Mouse (Mus musculus) hindbrain, embryonic 11.5 days (tissue): ENCODE measurements around the gene Psma7. TPM values are rescaled to one million over a fixed set of nuclear protein-coding genes. Genes with fewer than 3 reads are reported as not detected.

Experiments used
- ATAC-seq: fragments of 200-750 bp; cut with Nextera tagmentation; 2 replicates; pipeline ENCODE4 v1.8.0; 2017; ENCODE audit warnings: mild to moderate bottlenecking, moderate TSS enrichment, moderate library complexity; ENCODE audit not compliant: low FRiP score
- DNase-seq: peaks from one replicate; pipeline ENCODE4 v3.0.0-alpha.2; 2015; ENCODE audit warnings: low spot score
- H3K27ac ChIP-seq: fragments of 300-500 bp; sonication (generic); 2 replicates; pipeline ENCODE4 v1.5.1; 2014; ENCODE audit warnings: mild to moderate bottlenecking, low read depth, low read length
- H3K27me3 ChIP-seq: fragments of 300-500 bp; sonication (generic); 2 replicates; pipeline ENCODE4 v1.6.1; 2014; ENCODE audit warnings: mild to moderate bottlenecking, low read length, moderate library complexity, mixed read lengths; ENCODE audit not compliant: control insufficient read depth, insufficient read depth
- H3K36me3 ChIP-seq: fragments of 300-500 bp; sonication (generic); 2 replicates; pipeline ENCODE4 v1.6.1; 2014; ENCODE audit warnings: mild to moderate bottlenecking, low read length, moderate library complexity, mixed read lengths; ENCODE audit not compliant: control insufficient read depth, insufficient read depth
- H3K4me1 ChIP-seq: fragments of 300-500 bp; sonication (generic); replicated peaks from 2 replicates; pipeline ENCODE4 v1.6.1; 2014; ENCODE audit warnings: low read length, mixed read lengths; ENCODE audit not compliant: control insufficient read depth, insufficient read depth
- H3K4me2 ChIP-seq: fragments of 300-500 bp; sonication (generic); replicated peaks from 2 replicates; pipeline ENCODE4 v1.6.1; 2014; ENCODE audit warnings: mild to moderate bottlenecking, low read depth, low read length
- H3K4me3 ChIP-seq: fragments of 300-500 bp; sonication (generic); 2 replicates; pipeline ENCODE4 v1.5.1; 2014; ENCODE audit warnings: low read depth, low read length
- H3K9ac ChIP-seq: fragments of 300-500 bp; sonication (generic); 2 replicates; pipeline ENCODE4 v1.6.1; 2014; ENCODE audit warnings: low read depth, low read length
- H3K9me3 ChIP-seq: fragments of 300-500 bp; sonication (generic); 2 replicates; pipeline ENCODE4 v1.6.1; 2016; ENCODE audit warnings: low read length; ENCODE audit not compliant: control insufficient read depth
- WGBS: fragments of 180-500 bp; shearing (Covaris S2); extraction: QIAGEN DNeasy Blood & Tissue Kit; methylation state at CpG from one replicate; pipeline ENCODE4 v1.1.7; 2014; 5-methylcytosine and 5-hydroxymethylcytosine counted together
- polyA plus RNA-seq: library from polyadenylated mRNA; unstranded; fragments of >200 nt; fragmentation: Nextera tagmentation; extraction: Ambion mirVana; gene quantifications from 2 replicates; pipeline ENCODE4 v1.2.1, GENCODE M21; 2014

Gene Psma7
- polyA plus RNA-seq, 1 experiment from 2014 or later = 756 TPM

- no peak overlapping the region for H3K4me2 ChIP-seq
- no peak overlapping the region for H3K9ac ChIP-seq
- 74% methylated on average over 5 of the region's 5 CpGs for WGBS
- no peaks in the 10 kb centered on the region for H3K27me3 ChIP-seq
- ATAC-seq (0 out of 2 replicates have a peak, but pooled peaks have one; percentile 13), DNase-seq (no peak)
- no peak overlapping the region for H3K4me3 ChIP-seq
- H3K27ac ChIP-seq = no peak overlapping the region
- H3K9me3 ChIP-seq = no peaks in the 10 kb centered on the region
- H3K4me1 ChIP-seq = no peaks in the 10 kb centered on the region
- H3K36me3 ChIP-seq = peaks cover 52% of the 10 kb centered on the region
These were observed 7.5 kb downstream of the Psma7 start for GRCm38 (mm10) chr2:180034753-180035152.

DNA sequence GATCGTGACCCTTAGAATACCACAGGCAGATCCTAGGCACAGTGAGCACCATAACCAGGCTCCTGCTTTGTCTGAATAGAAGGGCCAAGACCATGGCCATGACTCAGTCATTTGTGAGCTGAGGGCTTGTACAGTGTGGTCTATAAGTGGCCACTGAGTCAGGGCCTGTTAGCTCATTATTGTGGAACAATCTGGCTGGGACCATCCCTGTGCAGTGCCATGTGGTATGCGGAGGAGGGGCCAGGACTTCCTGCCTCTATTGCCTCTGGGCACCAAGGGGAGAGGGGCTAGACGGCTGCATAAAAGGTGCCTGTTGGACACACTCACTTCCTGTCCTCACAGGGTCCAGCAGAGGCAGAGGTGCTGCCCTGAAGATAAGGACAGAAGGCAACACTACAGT, 8.3 kb downstream of the Psma7 start:
- H3K36me3 ChIP-seq = peaks cover 57% of the 10 kb centered on the region
- no peaks in the 10 kb centered on the region for H3K9me3 ChIP-seq
- no peaks in the 10 kb centered on the region for H3K4me1 ChIP-seq
- no peaks in the 10 kb centered on the region for H3K27me3 ChIP-seq
- no peak overlapping the region for H3K4me3 ChIP-seq
- DNase-seq (no peak), ATAC-seq (0 out of 2 replicates have a peak, but pooled peaks have one; percentile 10)
- no peak overlapping the region for H3K27ac ChIP-seq
- no peak overlapping the region for H3K9ac ChIP-seq
- WGBS = 75% methylated on average over 3 of the region's 3 CpGs
- no peak overlapping the region for H3K4me2 ChIP-seq

DNA sequence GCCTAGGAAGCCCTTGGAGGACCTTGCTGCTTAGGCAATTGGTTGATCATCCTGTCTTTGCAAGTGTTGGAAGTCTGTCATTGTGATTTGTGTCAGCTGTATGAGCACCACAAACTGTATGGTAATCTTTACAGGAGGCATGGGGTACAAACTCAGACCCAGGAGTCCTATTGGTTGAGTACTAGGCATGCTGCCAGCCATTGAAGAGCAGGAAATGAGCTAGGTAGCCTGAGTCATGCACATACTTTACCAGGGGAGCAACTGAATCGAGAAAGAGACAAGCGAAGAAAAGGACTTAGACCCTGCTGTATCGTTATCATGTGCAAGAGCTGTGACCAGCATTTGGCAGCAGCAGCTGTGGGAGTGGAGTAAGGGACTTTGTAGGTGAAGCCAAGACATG, 9.3 kb downstream of the Psma7 start:
- H3K9me3 ChIP-seq = no peaks in the 10 kb centered on the region
- H3K4me3 ChIP-seq = no peak overlapping the region
- H3K27ac ChIP-seq = no peak overlapping the region
- no peaks in the 10 kb centered on the region for H3K27me3 ChIP-seq
- H3K4me2 ChIP-seq = no peak overlapping the region
- H3K4me1 ChIP-seq = peaks cover 4% of the 10 kb centered on the region
- H3K36me3 ChIP-seq = peaks cover 52% of the 10 kb centered on the region
- no peak for DNase-seq
- no peak for ATAC-seq
- WGBS = 95% methylated on average over 3 of the region's 3 CpGs
- no peak overlapping the region for H3K9ac ChIP-seq

DNA sequence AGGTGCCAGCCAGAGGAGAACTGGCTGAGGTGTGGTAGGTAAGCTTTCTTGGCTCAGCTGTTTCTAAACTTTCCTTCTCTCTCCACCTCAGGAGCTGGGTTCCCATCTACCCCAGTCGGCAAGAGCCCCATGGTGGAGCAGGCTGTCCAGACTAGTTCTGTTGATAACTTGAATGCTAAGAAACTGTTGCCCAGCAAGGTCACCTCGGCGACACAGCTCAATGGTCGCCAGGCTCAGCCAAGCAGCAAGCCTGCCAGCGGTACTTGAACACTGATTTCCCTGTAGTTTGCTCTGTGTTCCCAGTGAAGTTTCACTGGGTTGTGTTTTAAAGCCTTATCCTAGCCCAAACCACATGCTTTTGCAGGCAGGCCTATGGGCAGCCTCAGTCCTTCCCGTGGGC, 11.0 kb downstream of the Psma7 start:
- H3K9ac ChIP-seq = no peak overlapping the region
- no peaks in the 10 kb centered on the region for H3K27me3 ChIP-seq
- no peak overlapping the region for H3K4me3 ChIP-seq
- ATAC-seq (no peak), DNase-seq (no peak)
- no peak overlapping the region for H3K27ac ChIP-seq
- H3K36me3 ChIP-seq = peaks cover 48% of the 10 kb centered on the region
- peaks cover 17% of the 10 kb centered on the region for H3K4me1 ChIP-seq
- H3K4me2 ChIP-seq = no peak overlapping the region
- H3K9me3 ChIP-seq = no peaks in the 10 kb centered on the region
- 91% methylated on average over 6 of the region's 6 CpGs for WGBS

DNA sequence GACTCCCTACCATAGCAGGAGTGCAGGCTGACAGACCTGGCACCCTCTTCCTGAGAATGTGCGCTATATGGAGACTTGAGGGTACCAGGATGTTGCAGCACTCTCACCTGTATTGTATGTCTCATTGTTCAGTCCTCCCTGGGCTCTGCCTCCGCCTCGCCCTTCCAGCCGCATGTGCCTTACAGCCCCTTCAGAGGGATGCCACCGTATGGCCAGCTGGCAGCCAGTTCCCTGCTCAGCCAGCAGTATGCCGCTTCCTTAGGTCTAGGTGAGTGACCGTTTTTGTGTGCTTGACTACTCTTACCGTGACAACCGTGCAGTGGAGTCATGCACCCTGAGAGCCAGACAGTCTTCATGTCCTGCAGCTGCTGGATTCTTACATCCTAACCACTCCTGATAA, 14.5 kb downstream of the Psma7 start:
- H3K4me3 ChIP-seq = peak overlapping the region; percentile 100
- ATAC-seq = no peak
- H3K9ac ChIP-seq = no peak overlapping the region
- DNase-seq = no peak
- H3K4me2 ChIP-seq = peak overlapping the region; percentile 93
- peaks cover 4% of the 10 kb centered on the region for H3K27me3 ChIP-seq
- WGBS = 86% methylated on average over 9 of the region's 9 CpGs
- H3K9me3 ChIP-seq = no peaks in the 10 kb centered on the region
- H3K27ac ChIP-seq = no peak overlapping the region
- peaks cover 27% of the 10 kb centered on the region for H3K36me3 ChIP-seq
- H3K4me1 ChIP-seq = peaks cover 24% of the 10 kb centered on the region

DNA sequence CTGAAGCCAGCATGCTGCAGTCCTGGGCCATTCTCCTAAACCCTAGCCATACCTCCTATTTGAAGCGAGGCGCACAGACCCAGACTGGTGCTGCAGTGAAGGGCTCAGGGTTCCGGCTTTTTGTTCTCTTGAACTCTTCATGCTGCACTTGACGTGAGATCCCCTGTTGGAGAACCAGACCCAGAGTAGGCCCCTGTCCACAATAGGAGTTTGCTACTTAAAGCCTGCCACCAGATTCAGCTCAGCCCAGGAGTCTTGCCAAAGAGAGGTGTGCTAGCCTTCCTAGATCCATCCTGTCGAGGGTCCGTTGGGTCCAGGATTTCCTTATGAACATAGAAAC, 16.4 kb downstream of the Psma7 start:
- Histone ChIP-seq H3K4me2 (peak overlapping the region; percentile 93), H3K4me3 (peak overlapping the region; percentile 100), H3K9me3 (no peaks in the 10 kb centered on the region), H3K4me1 (peaks cover 24% of the 10 kb centered on the region), H3K36me3 (peaks cover 17% of the 10 kb centered on the region), H3K9ac (peak overlapping the region; percentile 96), H3K27ac (peak overlapping the region; percentile 95), H3K27me3 (peaks cover 4% of the 10 kb centered on the region)
- WGBS = 9% methylated on average over 6 of the region's 6 CpGs
- ATAC-seq (no peak), DNase-seq (no peak)

DNA sequence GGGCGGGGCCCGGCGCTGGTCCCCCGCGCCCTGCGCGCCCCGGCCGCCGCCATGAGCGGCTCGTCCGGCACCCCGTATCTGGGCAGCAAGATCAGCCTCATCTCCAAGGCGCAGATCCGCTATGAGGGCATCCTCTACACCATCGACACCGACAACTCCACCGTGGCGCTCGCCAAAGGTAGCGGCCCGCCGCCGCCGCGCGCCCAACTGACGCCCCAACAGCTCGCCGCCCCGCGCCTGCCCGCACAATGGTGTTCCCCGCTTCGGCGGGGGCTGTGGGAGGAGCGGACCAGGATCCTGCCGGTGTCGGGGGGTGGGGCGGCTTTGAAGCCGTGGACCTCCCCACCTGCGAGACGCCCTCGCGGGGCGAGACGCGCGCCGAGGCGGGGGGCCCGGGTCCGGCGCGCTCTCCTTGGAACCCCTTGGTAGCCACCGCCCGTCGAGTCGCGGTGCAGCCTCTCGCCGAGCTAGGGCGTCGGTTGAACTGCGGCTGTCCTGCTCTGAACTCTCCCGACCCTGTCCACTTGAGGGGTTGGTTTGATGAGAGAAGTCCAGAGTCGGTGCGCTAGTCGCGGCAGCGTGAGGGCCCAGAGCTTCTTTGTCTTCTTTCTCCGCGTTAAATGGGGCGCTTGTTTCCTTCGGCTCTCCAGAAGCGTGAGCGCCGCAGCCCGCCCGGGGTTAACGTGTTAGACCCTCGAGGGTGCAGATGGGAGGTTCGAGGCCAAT, 16.9 kb downstream of the Psma7 start:
- H3K27ac ChIP-seq = peak overlapping the region; percentile 95
- peak; percentile 58 for ATAC-seq
- peaks cover 12% of the 10 kb centered on the region for H3K36me3 ChIP-seq
- peak; percentile 62 for DNase-seq
- H3K9ac ChIP-seq = peak overlapping the region; percentile 96
- peaks cover 24% of the 10 kb centered on the region for H3K4me1 ChIP-seq
- H3K4me2 ChIP-seq = peak overlapping the region; percentile 93
- H3K27me3 ChIP-seq = peaks cover 4% of the 10 kb centered on the region
- under 1% methylated on average over 66 of the region's 84 CpGs for WGBS
- H3K4me3 ChIP-seq = peak overlapping the region; percentile 100
- no peaks in the 10 kb centered on the region for H3K9me3 ChIP-seq

DNA sequence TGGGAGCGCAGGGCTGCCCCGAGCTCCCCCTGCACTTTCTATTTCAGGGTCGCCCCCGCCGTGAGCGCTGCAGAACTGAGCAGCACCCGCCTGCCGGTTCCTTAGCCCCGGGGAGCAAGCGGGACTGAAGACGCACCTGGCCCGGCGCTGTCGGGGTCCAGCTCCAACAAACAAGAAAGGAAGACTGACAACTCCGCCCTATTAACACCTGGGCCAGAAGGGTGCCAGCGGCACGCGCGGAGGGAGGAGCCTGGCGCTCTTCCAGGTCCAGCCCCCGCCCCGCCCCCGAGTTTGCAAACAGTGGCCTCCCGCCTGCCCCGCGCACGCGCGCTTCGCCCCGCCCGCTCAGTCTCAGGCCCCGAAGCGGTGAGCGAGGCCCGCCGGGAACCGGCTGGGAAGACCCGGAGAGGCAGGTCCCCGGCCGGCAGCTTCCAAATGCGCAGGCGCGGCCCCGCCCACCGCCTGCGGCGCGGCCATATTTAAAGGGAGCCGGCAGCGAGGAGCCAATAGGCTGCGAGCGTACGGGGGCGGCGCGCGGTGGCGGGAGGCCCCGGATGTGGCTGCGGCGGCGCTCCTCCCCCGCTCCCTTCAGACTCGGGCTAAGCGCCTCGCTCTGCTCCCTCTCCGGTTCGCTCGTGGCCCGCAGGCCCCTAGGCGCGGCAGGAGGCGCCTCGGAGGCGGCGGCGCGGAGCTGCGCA, 17.7 kb downstream of the Psma7 start, which contains the start of gene Lsm14b:
Lsm14b (plus strand) TSS at position 587 of the 698 bp plus-strand sequence.
- WGBS = under 1% methylated on average over 51 of the region's 80 CpGs
- H3K4me3 ChIP-seq = peak within 1 kb of the TSS; percentile 100
- DNase-seq = peak; percentile 100
- peaks cover 10% of the 10 kb centered on the region for H3K36me3 ChIP-seq
- ATAC-seq = peak; percentile 96
- H3K4me1 ChIP-seq = peaks cover 24% of the 10 kb centered on the region
- no peaks in the 10 kb centered on the region for H3K9me3 ChIP-seq
- peaks cover 6% of the 10 kb centered on the region for H3K27me3 ChIP-seq
- H3K4me2 ChIP-seq = peak within 1 kb of the TSS; percentile 93
- peak within 1 kb of the TSS; percentile 95 for H3K27ac ChIP-seq
- H3K9ac ChIP-seq = peak within 1 kb of the TSS; percentile 96

DNA sequence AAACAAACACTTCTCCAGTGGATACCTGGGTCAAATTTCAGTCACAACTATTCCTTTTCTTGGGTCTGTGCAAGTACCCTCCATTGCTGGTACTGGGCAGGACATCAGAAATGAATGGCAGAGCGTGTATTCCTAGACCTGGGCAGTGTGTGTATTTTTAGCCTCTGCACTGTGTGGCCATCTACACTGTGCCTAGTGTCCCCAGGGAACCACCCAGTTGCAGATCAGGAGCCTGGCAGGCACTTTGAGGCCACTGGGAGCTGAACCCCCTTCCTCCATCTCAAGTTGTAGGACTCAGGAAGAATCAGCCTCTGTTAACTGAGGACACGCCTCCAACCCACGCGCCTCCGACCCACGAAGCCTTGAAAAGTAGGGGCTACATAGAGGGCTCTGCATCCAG, 19.5 kb downstream of the Psma7 start:
- ATAC-seq (no peak), DNase-seq (no peak)
- no peaks in the 10 kb centered on the region for H3K9me3 ChIP-seq
- H3K27me3 ChIP-seq = peaks cover 6% of the 10 kb centered on the region
- no peak overlapping the region for H3K4me3 ChIP-seq
- H3K36me3 ChIP-seq = no peaks in the 10 kb centered on the region; the same call in 1 of the 2 replicates
- no peak overlapping the region for H3K4me2 ChIP-seq
- 73% methylated on average over 6 of the region's 6 CpGs for WGBS
- H3K27ac ChIP-seq = no peak overlapping the region
- H3K9ac ChIP-seq = no peak overlapping the region
- H3K4me1 ChIP-seq = peaks cover 19% of the 10 kb centered on the region
